14 mouse cellular contexts compared by ENCODE assay signal in genomic region chr10:56485746-56486145, GRCm38 (mm10).
"Had no signal": no experiment of that assay in that cellular context is flagged by ENCODE, and none has a peak within 500 bp of the region (broad histone marks: within the 10 kb centered on the region; RNA-seq: fewer than 3 reads in every experiment).

No protein-coding gene starts in this region.

- ATAC-seq: intestine, postnatal 0 days; liver, postnatal 0 days; midbrain, embryonic 13.5 days had no signal

- H3K27me3 ChIP-seq: limb, embryonic 12.5 days; liver, embryonic 13.5 days; lung, embryonic 15.5 days; midbrain, embryonic 13.5 days; neural tube, embryonic 12.5 days had no signal

- DNase-seq: kidney, adult 8-10 months; kidney, postnatal 25 days; layer of hippocampus, adult 9-11 months; layer of hippocampus, postnatal 36 days; liver; liver, embryonic 13.5 days; liver, postnatal 0 days; lung, postnatal 14 days had no signal

- H3K36me3 ChIP-seq: limb, embryonic 12.5 days; liver, embryonic 13.5 days; lung, embryonic 15.5 days; midbrain, embryonic 13.5 days; neural tube, embryonic 12.5 days had no signal

- H3K4me1 ChIP-seq: lung, embryonic 15.5 days; midbrain, embryonic 13.5 days; neural tube, embryonic 12.5 days had no signal

- H3K27ac ChIP-seq: limb, embryonic 12.5 days; liver, embryonic 13.5 days; lung, embryonic 15.5 days; midbrain, embryonic 13.5 days; neural tube, embryonic 12.5 days; stomach, postnatal 0 days had no signal

- H3K9me3 ChIP-seq: limb, embryonic 12.5 days; liver, embryonic 13.5 days; lung, embryonic 15.5 days; midbrain, embryonic 13.5 days; neural tube, embryonic 12.5 days had no signal

- H3K4me3 ChIP-seq: limb, embryonic 12.5 days; liver, embryonic 13.5 days; lung, embryonic 15.5 days; midbrain, embryonic 13.5 days; neural tube, embryonic 12.5 days had no signal

- H3K9ac ChIP-seq: limb, embryonic 12.5 days; liver, embryonic 13.5 days; liver, postnatal 0 days; lung, embryonic 15.5 days; midbrain, embryonic 13.5 days; neural tube, embryonic 12.5 days had no signal

- H3K4me2 ChIP-seq: limb, embryonic 12.5 days; liver, embryonic 13.5 days; lung, embryonic 15.5 days; midbrain, embryonic 13.5 days; neural tube, embryonic 12.5 days had no signal
